Mouse (Mus musculus): ENCODE measurements around the gene F12. TPM values are rescaled to one million over a fixed set of nuclear protein-coding genes. Genes with fewer than 3 reads are reported as not detected.

The F12 gene
- polyA plus RNA-seq, 1 experiment from 2014 or later = 0.08 TPM

DNA sequence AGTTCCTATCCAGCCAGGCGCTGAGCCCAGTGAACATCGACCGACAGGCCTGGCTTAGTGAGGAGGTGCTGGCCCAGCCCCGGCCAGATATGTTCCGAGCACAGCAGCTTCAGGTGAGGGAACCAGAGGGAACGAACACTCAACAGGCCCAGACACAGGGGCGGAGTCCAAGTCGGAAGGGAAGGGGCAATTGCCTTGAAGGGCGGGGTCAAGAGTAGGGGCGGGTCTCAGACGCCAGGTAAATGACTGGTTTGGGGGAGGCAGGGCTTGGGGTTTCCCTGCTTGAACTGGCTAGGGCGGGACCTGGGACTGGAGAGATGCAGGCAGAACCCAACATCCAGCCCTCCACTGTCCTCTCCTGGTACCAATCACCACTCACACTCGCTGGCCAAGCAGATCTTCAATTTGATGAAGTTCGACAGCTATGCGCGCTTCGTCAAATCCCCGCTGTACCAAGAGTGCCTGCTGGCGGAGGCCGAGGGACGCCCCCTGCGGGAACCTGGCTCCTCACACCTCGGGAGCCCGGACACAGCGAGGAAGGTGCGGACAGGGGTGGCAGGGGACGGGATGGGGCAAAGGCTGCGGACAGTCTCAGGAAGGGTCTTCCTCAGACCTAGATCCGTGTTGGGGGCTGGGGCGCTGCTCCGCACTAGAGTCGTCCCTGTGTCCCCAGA, 47.5 kb downstream of the F12 start:
- Histone ChIP-seq H3K4me1 (peaks cover 10% of the 10 kb centered on the region; the same call in 1 of the 2 replicates), H3K4me3 (peak overlapping the region; percentile 20), H3K9ac (peak overlapping the region; percentile 26; the same call in 1 of the 2 replicates), H3K36me3 (no peaks in the 10 kb centered on the region), H3K27me3 (peaks cover 74% of the 10 kb centered on the region), H3K4me2 (replicated peaks) (peak overlapping the region; percentile 52), H3K27ac (no peak overlapping the region), H3K9me3 (no peaks in the 10 kb centered on the region)
- 5% methylated on average over 32 of the region's 32 CpGs for WGBS
- ATAC-seq (ENCODE audit: low FRiP score, low read depth) = peak; percentile 51; the same call in 1 of the 2 replicates

GRCm38 (mm10) chr13:55375877-55376276, 50.7 kb downstream of the F12 start:
- WGBS = 69% methylated on average over 2 of the region's 2 CpGs
- Histone ChIP-seq H3K4me3 (no peak overlapping the region), H3K27ac (no peak overlapping the region), H3K4me1 (peaks cover 10% of the 10 kb centered on the region; the same call in 1 of the 2 replicates), H3K4me2 (replicated peaks) (no peak overlapping the region), H3K27me3 (peaks cover 90% of the 10 kb centered on the region), H3K36me3 (no peaks in the 10 kb centered on the region), H3K9ac (0 out of 2 replicates have a peak overlapping the region, but pooled peaks have one; percentile 19), H3K9me3 (no peaks in the 10 kb centered on the region)
- no peak for ATAC-seq (ENCODE audit: low FRiP score, low read depth)

GRCm38 (mm10) chr13:55374206-55374924, 52.2 kb downstream of the F12 start:
- Histone ChIP-seq H3K9ac (no peak overlapping the region), H3K4me1 (peaks cover 8% of the 10 kb centered on the region; the same call in 1 of the 2 replicates), H3K9me3 (no peaks in the 10 kb centered on the region), H3K27ac (no peak overlapping the region), H3K27me3 (peaks cover 83% of the 10 kb centered on the region), H3K4me3 (no peak overlapping the region), H3K4me2 (replicated peaks) (no peak overlapping the region), H3K36me3 (no peaks in the 10 kb centered on the region)
- 56% methylated on average over 6 of the region's 6 CpGs for WGBS
- no peak for ATAC-seq (ENCODE audit: low FRiP score, low read depth)

DNA sequence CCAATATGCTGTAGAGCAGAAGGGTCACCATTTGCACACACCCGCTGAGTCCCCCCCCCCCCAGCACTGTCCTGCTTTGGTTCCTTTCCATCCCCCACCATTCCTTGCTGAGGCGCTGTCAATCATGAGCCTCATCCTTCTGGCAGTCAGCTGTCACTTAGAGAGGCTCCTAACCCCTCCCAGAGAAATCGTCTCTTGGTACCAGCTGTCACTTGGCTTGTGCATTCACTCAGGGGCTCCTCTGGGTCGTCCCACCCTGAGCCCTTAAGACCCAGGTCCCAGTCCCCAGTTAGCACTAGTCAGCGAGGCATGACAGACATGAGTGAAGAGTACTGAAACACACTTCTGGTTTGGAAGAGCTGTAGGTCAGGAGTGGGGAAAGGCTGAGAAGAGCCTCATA, 54.9 kb downstream of the F12 start:
- Histone ChIP-seq H3K4me3 (no peak overlapping the region), H3K36me3 (no peaks in the 10 kb centered on the region), H3K9me3 (no peaks in the 10 kb centered on the region), H3K4me1 (no peaks in the 10 kb centered on the region), H3K27me3 (peaks cover 68% of the 10 kb centered on the region), H3K27ac (no peak overlapping the region), H3K9ac (no peak overlapping the region), H3K4me2 (replicated peaks) (no peak overlapping the region)
- ATAC-seq (ENCODE audit: low FRiP score, low read depth) = peak; percentile 61; the same call in 1 of the 2 replicates
- WGBS = 62% methylated on average over 5 of the region's 5 CpGs

DNA sequence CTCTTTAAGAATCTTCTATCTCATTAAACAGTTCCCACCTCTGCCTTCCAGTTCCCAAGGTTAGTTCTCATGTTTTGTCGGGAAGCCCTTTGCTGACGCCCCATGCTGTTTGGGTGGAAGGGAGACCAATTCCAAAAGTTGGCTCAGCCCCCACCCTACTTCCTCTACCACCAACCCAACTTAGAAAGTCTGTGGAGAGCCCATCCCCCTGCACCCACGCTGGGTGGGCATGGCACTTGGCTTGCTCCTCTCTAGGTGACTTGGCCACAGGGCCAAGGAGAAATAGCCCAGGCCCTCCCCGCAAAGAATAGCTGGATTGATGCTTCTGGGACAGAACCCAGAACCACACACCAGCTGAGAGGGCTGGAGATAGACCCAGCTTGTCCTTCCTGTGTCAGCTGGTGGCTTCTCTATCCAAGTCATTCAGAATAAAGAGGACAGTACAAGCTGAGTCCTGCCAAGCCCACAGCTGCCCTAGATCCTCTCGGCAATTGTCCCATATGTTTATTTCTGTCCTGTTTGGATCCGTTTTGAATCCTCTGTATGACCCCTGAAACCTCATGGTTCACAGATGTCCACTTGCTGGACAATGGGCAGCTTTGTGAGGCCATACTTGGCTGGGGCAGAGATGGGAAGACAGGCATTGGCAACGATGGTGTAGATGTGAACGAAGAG, 55.4 kb downstream of the F12 start:
- Histone ChIP-seq H3K4me1 (no peaks in the 10 kb centered on the region), H3K27ac (no peak overlapping the region), H3K9me3 (no peaks in the 10 kb centered on the region), H3K4me3 (no peak overlapping the region), H3K27me3 (peaks cover 64% of the 10 kb centered on the region), H3K9ac (no peak overlapping the region), H3K36me3 (no peaks in the 10 kb centered on the region), H3K4me2 (replicated peaks) (no peak overlapping the region)
- no peak for ATAC-seq (ENCODE audit: low FRiP score, low read depth)
- 71% methylated on average over 8 of the region's 8 CpGs for WGBS

- ATAC-seq (ENCODE audit: low FRiP score, low read depth) = no peak
- 0 out of 2 replicates have a peak overlapping the region, but pooled peaks have one; percentile 31 for H3K4me2 ChIP-seq (replicated peaks)
These were observed 56.4 kb downstream of the F12 start for GRCm38 (mm10) chr13:55370234-55370633.

DNA sequence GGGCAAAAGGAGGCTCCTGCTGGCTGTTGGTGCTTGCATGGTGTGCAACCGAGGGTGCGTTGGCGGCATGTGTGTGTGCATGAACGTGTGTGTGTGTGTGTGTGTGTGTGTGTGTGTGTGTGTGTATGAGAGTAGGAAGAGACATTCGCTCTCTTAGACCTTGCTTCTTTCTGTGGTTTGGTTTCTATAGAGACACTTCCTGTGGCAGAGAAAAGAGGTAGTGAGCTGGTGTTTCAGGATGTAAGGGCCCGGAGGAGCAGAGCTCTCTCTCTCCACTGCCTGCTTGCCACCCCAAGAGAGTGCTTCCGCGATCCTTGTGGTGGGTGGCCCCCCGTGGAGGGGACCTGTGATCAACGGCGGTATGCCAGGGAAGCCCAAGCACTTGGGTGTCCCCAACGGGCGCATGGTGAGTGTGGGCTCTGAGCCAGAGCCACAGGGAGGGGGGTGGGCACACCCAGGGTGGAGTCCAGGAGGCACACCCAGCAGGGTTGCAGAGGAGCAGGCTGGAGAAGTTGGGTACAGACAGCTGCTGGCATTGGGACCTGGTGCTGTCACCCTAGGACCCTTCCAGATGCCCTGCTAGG, 57.0 kb downstream of the F12 start, which contains the start of gene Rgs14:
Rgs14 (plus strand) TSS at position 202 of the 584 bp plus-strand sequence.
- Histone ChIP-seq H3K4me2 (replicated peaks) (0 out of 2 replicates have a peak within 1 kb of the TSS, but pooled peaks have one; percentile 31), H3K9me3 (no peaks in the 10 kb centered on the region), H3K9ac (peak within 1 kb of the TSS; percentile 25; the same call in 1 of the 2 replicates), H3K4me1 (no peaks in the 10 kb centered on the region), H3K27ac (no peak within 1 kb of the TSS), H3K36me3 (no peaks in the 10 kb centered on the region), H3K4me3 (no peak within 1 kb of the TSS), H3K27me3 (peaks cover 55% of the 10 kb centered on the region)
- WGBS = 54% methylated on average over 13 of the region's 13 CpGs
- ATAC-seq (ENCODE audit: low FRiP score, low read depth) = no peak

More at GRCm38 (mm10) chr13:55370234-55370633, 56.4 kb downstream of the F12 start:
- WGBS = 61% methylated on average over 3 of the region's 3 CpGs
- H3K4me1 ChIP-seq = no peaks in the 10 kb centered on the region
- H3K4me3 ChIP-seq = no peak overlapping the region
- H3K9ac ChIP-seq = no peak overlapping the region
- H3K27me3 ChIP-seq = peaks cover 57% of the 10 kb centered on the region
- no peaks in the 10 kb centered on the region for H3K36me3 ChIP-seq
- H3K27ac ChIP-seq = no peak overlapping the region
- no peaks in the 10 kb centered on the region for H3K9me3 ChIP-seq

- no peak overlapping the region for H3K27ac ChIP-seq
- no peak overlapping the region for H3K9ac ChIP-seq
- H3K4me2 ChIP-seq (replicated peaks) = no peak overlapping the region
- ATAC-seq (ENCODE audit: low FRiP score, low read depth) = no peak
- no peaks in the 10 kb centered on the region for H3K4me1 ChIP-seq
- H3K36me3 ChIP-seq = no peaks in the 10 kb centered on the region
- H3K4me3 ChIP-seq = no peak overlapping the region
- 74% methylated on average over 7 of the region's 7 CpGs for WGBS
- H3K9me3 ChIP-seq = no peaks in the 10 kb centered on the region
- H3K27me3 ChIP-seq = peaks cover 44% of the 10 kb centered on the region
These were observed 58.2 kb downstream of the F12 start for GRCm38 (mm10) chr13:55368401-55368800.

Small RNAs within 50 kb of the gene (microRNA-seq; reads per million reads assigned to microRNA genes)
- not detected for gene Mir6943

Other genes with a start within 250 kb of the F12 start
- gene Nsd1, start 217.0 kb downstream of the F12 start, polyA plus RNA-seq (2015; fragmentation: Nextera tagmentation; extraction: Ambion mirVana) = 80.4 and 82.4 TPM in 2 replicates
- gene Prelid1, start 106.3 kb downstream of the F12 start, polyA plus RNA-seq (2015; fragmentation: Nextera tagmentation; extraction: Ambion mirVana) = 371 and 378 TPM in 2 replicates
- gene Rab24, start 104.8 kb downstream of the F12 start, polyA plus RNA-seq (2015; fragmentation: Nextera tagmentation; extraction: Ambion mirVana) = 104 and 109 TPM in 2 replicates
- 40.9 and 41.0 TPM in 2 replicates for gene Mxd3, start 97.0 kb downstream of the F12 start, polyA plus RNA-seq (2015; fragmentation: Nextera tagmentation; extraction: Ambion mirVana)
- 93.9 and 94.0 TPM in 2 replicates for gene Lman2, start 64.0 kb downstream of the F12 start, polyA plus RNA-seq (2015; fragmentation: Nextera tagmentation; extraction: Ambion mirVana)
- 1.3 and 1.5 TPM in 2 replicates for gene Rgs14, start 57.1 kb downstream of the F12 start, polyA plus RNA-seq (2015; fragmentation: Nextera tagmentation; extraction: Ambion mirVana)
- gene Slc34a1, start 28.6 kb downstream of the F12 start, polyA plus RNA-seq (2015; fragmentation: Nextera tagmentation; extraction: Ambion mirVana) = 0.06 TPM in 1 of 2 replicates, not detected in the other
- gene Pfn3, start 11.6 kb downstream of the F12 start, polyA plus RNA-seq (2015; fragmentation: Nextera tagmentation; extraction: Ambion mirVana) = 0.29 TPM in 1 of 2 replicates, not detected in the other
- 48.1 and 50.1 TPM in 2 replicates for gene Grk6, start 18.3 kb upstream of the F12 start, polyA plus RNA-seq (2015; fragmentation: Nextera tagmentation; extraction: Ambion mirVana)
- gene Prr7, start 37.5 kb upstream of the F12 start, polyA plus RNA-seq (2015; fragmentation: Nextera tagmentation; extraction: Ambion mirVana) = 0.79 and 0.87 TPM in 2 replicates
- 297 and 304 TPM in 2 replicates for gene Dbn1, start 61.3 kb upstream of the F12 start, polyA plus RNA-seq (2015; fragmentation: Nextera tagmentation; extraction: Ambion mirVana)
- 175 and 181 TPM in 2 replicates for gene Pdlim7, start 86.9 kb upstream of the F12 start, polyA plus RNA-seq (2015; fragmentation: Nextera tagmentation; extraction: Ambion mirVana)
- gene Dok3, start 102.5 kb upstream of the F12 start, polyA plus RNA-seq (2015; fragmentation: Nextera tagmentation; extraction: Ambion mirVana) = 2.3 and 2.9 TPM in 2 replicates
- gene Ddx41, start 109.9 kb upstream of the F12 start, polyA plus RNA-seq (2015; fragmentation: Nextera tagmentation; extraction: Ambion mirVana) = 71.4 and 73.4 TPM in 2 replicates
- gene Fam193b, start 144.3 kb upstream of the F12 start, polyA plus RNA-seq (2015; fragmentation: Nextera tagmentation; extraction: Ambion mirVana) = 50.7 and 52.8 TPM in 2 replicates
- 166 and 175 TPM in 2 replicates for gene Tmed9, start 146.9 kb upstream of the F12 start, polyA plus RNA-seq (2015; fragmentation: Nextera tagmentation; extraction: Ambion mirVana)
- 34.8 and 37.3 TPM in 2 replicates for gene B4galt7, start 173.1 kb upstream of the F12 start, polyA plus RNA-seq (2015; fragmentation: Nextera tagmentation; extraction: Ambion mirVana)
- gene Caml, start 196.2 kb upstream of the F12 start, polyA plus RNA-seq (2015; fragmentation: Nextera tagmentation; extraction: Ambion mirVana) = 71.8 and 77.7 TPM in 2 replicates
- 38.8 and 39.9 TPM in 2 replicates for gene Ddx46, start 208.2 kb upstream of the F12 start, polyA plus RNA-seq (2015; fragmentation: Nextera tagmentation; extraction: Ambion mirVana)

All from limb, embryonic 13.5 days (tissue).